Mouse (Mus musculus): ENCODE data around the gene Ltbp2.

Gene Ltbp2

GRCm38 (mm10) chr12:84834773-84835172 is 41.6 kb downstream of the Ltbp2 start:
- no peak for DNase-seq (ENCODE audit: low read depth, low spot score)
- Histone ChIP-seq H3K36me3 (ENCODE audit: control insufficient read depth, insufficient read depth, low read length, poor library complexity, severe bottlenecking) (no peaks in the 10 kb centered on the region), H3K27me3 (ENCODE audit: control insufficient read depth, insufficient read depth, low read length, poor library complexity, severe bottlenecking) (no peaks in the 10 kb centered on the region)

GRCm38 (mm10) chr12:84831648-84832047 is 44.7 kb downstream of the Ltbp2 start:
- DNase-seq (ENCODE audit: low read depth, low spot score): no peak
- Histone ChIP-seq H3K27me3 (ENCODE audit: control insufficient read depth, insufficient read depth, low read length, poor library complexity, severe bottlenecking) (no peaks in the 10 kb centered on the region), H3K36me3 (ENCODE audit: control insufficient read depth, insufficient read depth, low read length, poor library complexity, severe bottlenecking) (no peaks in the 10 kb centered on the region)

- no peaks in the 10 kb centered on the region for H3K36me3 ChIP-seq (ENCODE audit: control insufficient read depth, insufficient read depth, low read length, poor library complexity, severe bottlenecking)
- no peaks in the 10 kb centered on the region for H3K27me3 ChIP-seq (ENCODE audit: control insufficient read depth, insufficient read depth, low read length, poor library complexity, severe bottlenecking)
- no peak for DNase-seq (ENCODE audit: low read depth, low spot score)
Observed at GRCm38 (mm10) chr12:84831141-84831540, 45.2 kb downstream of the Ltbp2 start.

- no peak for DNase-seq (ENCODE audit: low read depth, low spot score)
- Histone ChIP-seq H3K36me3 (ENCODE audit: control insufficient read depth, insufficient read depth, low read length, poor library complexity, severe bottlenecking) (no peaks in the 10 kb centered on the region), H3K27me3 (ENCODE audit: control insufficient read depth, insufficient read depth, low read length, poor library complexity, severe bottlenecking) (no peaks in the 10 kb centered on the region)
Observed at GRCm38 (mm10) chr12:84830438-84830837, 45.9 kb downstream of the Ltbp2 start.

- Histone ChIP-seq H3K27me3 (ENCODE audit: control insufficient read depth, insufficient read depth, low read length, poor library complexity, severe bottlenecking) (no peaks in the 10 kb centered on the region), H3K36me3 (ENCODE audit: control insufficient read depth, insufficient read depth, low read length, poor library complexity, severe bottlenecking) (no peaks in the 10 kb centered on the region)
- no peak for DNase-seq (ENCODE audit: low read depth, low spot score)
Observed at GRCm38 (mm10) chr12:84829913-84830312, 46.4 kb downstream of the Ltbp2 start.

GRCm38 (mm10) chr12:84829109-84829724 is 47.1 kb downstream of the Ltbp2 start:
- Histone ChIP-seq H3K27me3 (ENCODE audit: control insufficient read depth, insufficient read depth, low read length, poor library complexity, severe bottlenecking) (no peaks in the 10 kb centered on the region), H3K36me3 (ENCODE audit: control insufficient read depth, insufficient read depth, low read length, poor library complexity, severe bottlenecking) (no peaks in the 10 kb centered on the region)
- DNase-seq (ENCODE audit: low read depth, low spot score): no peak

- DNase-seq (ENCODE audit: low read depth, low spot score): no peak
- no peaks in the 10 kb centered on the region for H3K27me3 ChIP-seq (ENCODE audit: control insufficient read depth, insufficient read depth, low read length, poor library complexity, severe bottlenecking)
- H3K36me3 ChIP-seq (ENCODE audit: control insufficient read depth, insufficient read depth, low read length, poor library complexity, severe bottlenecking): no peaks in the 10 kb centered on the region
Observed at GRCm38 (mm10) chr12:84827384-84827933, 48.9 kb downstream of the Ltbp2 start.

- Histone ChIP-seq H3K27me3 (ENCODE audit: control insufficient read depth, insufficient read depth, low read length, poor library complexity, severe bottlenecking) (no peaks in the 10 kb centered on the region), H3K36me3 (ENCODE audit: control insufficient read depth, insufficient read depth, low read length, poor library complexity, severe bottlenecking) (no peaks in the 10 kb centered on the region)
- DNase-seq (ENCODE audit: low read depth, low spot score): no peak
Observed at GRCm38 (mm10) chr12:84824203-84824602, 52.1 kb downstream of the Ltbp2 start.

GRCm38 (mm10) chr12:84823601-84824000 is 52.7 kb downstream of the Ltbp2 start:
- DNase-seq (ENCODE audit: low read depth, low spot score): no peak
- no peaks in the 10 kb centered on the region for H3K27me3 ChIP-seq (ENCODE audit: control insufficient read depth, insufficient read depth, low read length, poor library complexity, severe bottlenecking)
- no peaks in the 10 kb centered on the region for H3K36me3 ChIP-seq (ENCODE audit: control insufficient read depth, insufficient read depth, low read length, poor library complexity, severe bottlenecking)

- Histone ChIP-seq H3K36me3 (ENCODE audit: control insufficient read depth, insufficient read depth, low read length, poor library complexity, severe bottlenecking) (no peaks in the 10 kb centered on the region), H3K27me3 (ENCODE audit: control insufficient read depth, insufficient read depth, low read length, poor library complexity, severe bottlenecking) (no peaks in the 10 kb centered on the region)
- no peak for DNase-seq (ENCODE audit: low read depth, low spot score)
Observed at GRCm38 (mm10) chr12:84819236-84820168, 56.8 kb downstream of the Ltbp2 start.

- DNase-seq (ENCODE audit: low read depth, low spot score): no peak
- Histone ChIP-seq H3K36me3 (ENCODE audit: control insufficient read depth, insufficient read depth, low read length, poor library complexity, severe bottlenecking) (no peaks in the 10 kb centered on the region), H3K27me3 (ENCODE audit: control insufficient read depth, insufficient read depth, low read length, poor library complexity, severe bottlenecking) (no peaks in the 10 kb centered on the region)
Observed at GRCm38 (mm10) chr12:84818496-84818895, 57.8 kb downstream of the Ltbp2 start.

GRCm38 (mm10) chr12:84814663-84815325 is 61.5 kb downstream of the Ltbp2 start:
- no peak for DNase-seq (ENCODE audit: low read depth, low spot score)

GRCm38 (mm10) chr12:84813773-84814172 is 62.6 kb downstream of the Ltbp2 start:
- H3K27me3 ChIP-seq (ENCODE audit: control insufficient read depth, insufficient read depth, low read length, poor library complexity, severe bottlenecking): no peaks in the 10 kb centered on the region
- no peaks in the 10 kb centered on the region for H3K36me3 ChIP-seq (ENCODE audit: control insufficient read depth, insufficient read depth, low read length, poor library complexity, severe bottlenecking)
- DNase-seq (ENCODE audit: low read depth, low spot score): no peak

More at GRCm38 (mm10) chr12:84814663-84815325, 61.5 kb downstream of the Ltbp2 start:
- Histone ChIP-seq H3K36me3 (ENCODE audit: control insufficient read depth, insufficient read depth, low read length, poor library complexity, severe bottlenecking) (no peaks in the 10 kb centered on the region), H3K27me3 (ENCODE audit: control insufficient read depth, insufficient read depth, low read length, poor library complexity, severe bottlenecking) (no peaks in the 10 kb centered on the region)

- DNase-seq (ENCODE audit: low read depth, low spot score): no peak
- Histone ChIP-seq H3K36me3 (ENCODE audit: control insufficient read depth, insufficient read depth, low read length, poor library complexity, severe bottlenecking) (no peaks in the 10 kb centered on the region), H3K27me3 (ENCODE audit: control insufficient read depth, insufficient read depth, low read length, poor library complexity, severe bottlenecking) (no peaks in the 10 kb centered on the region)
Observed at GRCm38 (mm10) chr12:84812004-84812403, 64.3 kb downstream of the Ltbp2 start.

GRCm38 (mm10) chr12:84811510-84811909 is 64.8 kb downstream of the Ltbp2 start:
- Histone ChIP-seq H3K27me3 (ENCODE audit: control insufficient read depth, insufficient read depth, low read length, poor library complexity, severe bottlenecking) (no peaks in the 10 kb centered on the region), H3K36me3 (ENCODE audit: control insufficient read depth, insufficient read depth, low read length, poor library complexity, severe bottlenecking) (no peaks in the 10 kb centered on the region)
- no peak for DNase-seq (ENCODE audit: low read depth, low spot score)
